Mouse (Mus musculus): ENCODE measurements around the gene Mapkbp1. TPM values are rescaled to one million over a fixed set of nuclear protein-coding genes. Genes with fewer than 3 reads are reported as not detected.

Mapkbp1 gene
- polyA plus RNA-seq, 1 experiment from 2014 or later: 2.6 TPM

GRCm38 (mm10) chr2:120001956-120002355, 29.5 kb downstream of the Mapkbp1 start:
- 69% methylated on average over 4 of the region's 4 CpGs for WGBS
- TF ChIP-seq CTCF (IDR thresholded peaks at IDR 0.05) (no peak), EP300 (IDR thresholded peaks at IDR 0.05) (no peak)
- H3K9ac ChIP-seq (replicated peaks; ENCODE audit: low read depth): no peak overlapping the region
- DNase-seq (ENCODE audit: low spot score) (no peak), ATAC-seq (no peak)
- no peaks in the 10 kb centered on the region for H3K27me3 ChIP-seq (replicated peaks; ENCODE audit: insufficient read depth, low read length)
- H3K4me1 ChIP-seq (ENCODE audit: insufficient read depth, low read depth, low read length): no peaks in the 10 kb centered on the region; the same call in 1 of the 2 replicates
- no peak overlapping the region for H3K4me2 ChIP-seq (replicated peaks; ENCODE audit: low read depth, low read length)
- H3K27ac ChIP-seq (ENCODE audit: low read length): peak overlapping the region; percentile 85
- H3K4me3 ChIP-seq (ENCODE audit: low read depth, low read length): no peak overlapping the region
- H3K36me3 ChIP-seq (ENCODE audit: insufficient read depth, low read length): no peaks in the 10 kb centered on the region; the same call in 1 of the 2 replicates
- H3K9me3 ChIP-seq (ENCODE audit: low read length): no peaks in the 10 kb centered on the region

- DNase-seq (ENCODE audit: low spot score) (no peak), ATAC-seq (no peak)
- Histone ChIP-seq H3K27me3 (replicated peaks; ENCODE audit: insufficient read depth, low read length) (no peaks in the 10 kb centered on the region), H3K36me3 (ENCODE audit: insufficient read depth, low read length) (no peaks in the 10 kb centered on the region; the same call in 1 of the 2 replicates), H3K9ac (replicated peaks; ENCODE audit: low read depth) (no peak overlapping the region), H3K27ac (ENCODE audit: low read length) (no peak overlapping the region), H3K4me3 (ENCODE audit: low read depth, low read length) (no peak overlapping the region), H3K4me2 (replicated peaks; ENCODE audit: low read depth, low read length) (no peak overlapping the region), H3K9me3 (ENCODE audit: low read length) (no peaks in the 10 kb centered on the region), H3K4me1 (ENCODE audit: insufficient read depth, low read depth, low read length) (no peaks in the 10 kb centered on the region; the same call in 1 of the 2 replicates)
- WGBS: 78% methylated on average over 2 of the region's 2 CpGs
- TF ChIP-seq EP300 (IDR thresholded peaks at IDR 0.05) (no peak), CTCF (IDR thresholded peaks at IDR 0.05) (no peak)
These were observed 31.5 kb downstream of the Mapkbp1 start for GRCm38 (mm10) chr2:120003970-120004369.

- H3K27ac ChIP-seq (ENCODE audit: low read length): no peak overlapping the region
- H3K4me2 ChIP-seq (replicated peaks; ENCODE audit: low read depth, low read length): no peak overlapping the region
- H3K27me3 ChIP-seq (replicated peaks; ENCODE audit: insufficient read depth, low read length): no peaks in the 10 kb centered on the region
- H3K4me3 ChIP-seq (ENCODE audit: low read depth, low read length): no peak overlapping the region
- 92% methylated on average over 7 of the region's 7 CpGs for WGBS
- ATAC-seq (no peak), DNase-seq (ENCODE audit: low spot score) (no peak)
- TF ChIP-seq CTCF (IDR thresholded peaks at IDR 0.05) (no peak), EP300 (IDR thresholded peaks at IDR 0.05) (no peak)
- H3K36me3 ChIP-seq (ENCODE audit: insufficient read depth, low read length): no peaks in the 10 kb centered on the region; the same call in 1 of the 2 replicates
- H3K9me3 ChIP-seq (ENCODE audit: low read length): no peaks in the 10 kb centered on the region
- H3K4me1 ChIP-seq (ENCODE audit: insufficient read depth, low read depth, low read length): no peaks in the 10 kb centered on the region; the same call in 1 of the 2 replicates
- H3K9ac ChIP-seq (replicated peaks; ENCODE audit: low read depth): no peak overlapping the region
These were observed 34.2 kb downstream of the Mapkbp1 start for GRCm38 (mm10) chr2:120006696-120007095.

- DNase-seq (ENCODE audit: low spot score): peak; percentile 31
- no peak overlapping the region for H3K4me2 ChIP-seq (replicated peaks; ENCODE audit: low read depth, low read length)
- no peak overlapping the region for H3K4me3 ChIP-seq (ENCODE audit: low read depth, low read length)
- H3K4me1 ChIP-seq (ENCODE audit: insufficient read depth, low read depth, low read length): no peaks in the 10 kb centered on the region
- TF ChIP-seq CTCF (IDR thresholded peaks at IDR 0.05): no peak
- TF ChIP-seq EP300 (IDR thresholded peaks at IDR 0.05): no peak
- peak overlapping the region; percentile 62 for H3K27ac ChIP-seq (ENCODE audit: low read length)
- H3K27me3 ChIP-seq (replicated peaks; ENCODE audit: insufficient read depth, low read length): no peaks in the 10 kb centered on the region
- peak; percentile 36; the same call in 1 of the 2 replicates for ATAC-seq
- no peak overlapping the region for H3K9ac ChIP-seq (replicated peaks; ENCODE audit: low read depth)
- no peaks in the 10 kb centered on the region for H3K9me3 ChIP-seq (ENCODE audit: low read length)
- WGBS: 58% methylated on average over 4 of the region's 4 CpGs
- H3K36me3 ChIP-seq (ENCODE audit: insufficient read depth, low read length): no peaks in the 10 kb centered on the region; the same call in 1 of the 2 replicates
These were observed 35.2 kb downstream of the Mapkbp1 start for GRCm38 (mm10) chr2:120007680-120008210.

- Histone ChIP-seq H3K36me3 (ENCODE audit: insufficient read depth, low read length) (no peaks in the 10 kb centered on the region; the same call in 1 of the 2 replicates), H3K27me3 (replicated peaks; ENCODE audit: insufficient read depth, low read length) (no peaks in the 10 kb centered on the region), H3K4me2 (replicated peaks; ENCODE audit: low read depth, low read length) (no peak overlapping the region), H3K9me3 (ENCODE audit: low read length) (no peaks in the 10 kb centered on the region), H3K4me1 (ENCODE audit: insufficient read depth, low read depth, low read length) (no peaks in the 10 kb centered on the region), H3K9ac (replicated peaks; ENCODE audit: low read depth) (no peak overlapping the region), H3K4me3 (ENCODE audit: low read depth, low read length) (no peak overlapping the region), H3K27ac (ENCODE audit: low read length) (no peak overlapping the region)
- ATAC-seq (peak; percentile 61), DNase-seq (ENCODE audit: low spot score) (peak; percentile 63)
- TF ChIP-seq EP300 (IDR thresholded peaks at IDR 0.05) (no peak), CTCF (IDR thresholded peaks at IDR 0.05) (no peak)
- WGBS: 39% methylated on average over 4 of the region's 4 CpGs
These were observed 36.2 kb downstream of the Mapkbp1 start for GRCm38 (mm10) chr2:120008672-120009071.

GRCm38 (mm10) chr2:120011462-120012200, 39.1 kb downstream of the Mapkbp1 start:
- H3K27ac ChIP-seq (ENCODE audit: low read length): no peak overlapping the region
- H3K27me3 ChIP-seq (replicated peaks; ENCODE audit: insufficient read depth, low read length): no peaks in the 10 kb centered on the region
- peaks cover 16% of the 10 kb centered on the region; the same call in 1 of the 2 replicates for H3K36me3 ChIP-seq (ENCODE audit: insufficient read depth, low read length)
- no peaks in the 10 kb centered on the region for H3K9me3 ChIP-seq (ENCODE audit: low read length)
- H3K9ac ChIP-seq (replicated peaks; ENCODE audit: low read depth): no peak overlapping the region
- no peak overlapping the region for H3K4me3 ChIP-seq (ENCODE audit: low read depth, low read length)
- no peak for TF ChIP-seq EP300 (IDR thresholded peaks at IDR 0.05)
- peak; percentile 90 for TF ChIP-seq CTCF (IDR thresholded peaks at IDR 0.05)
- peak; percentile 83 for DNase-seq (ENCODE audit: low spot score)
- ATAC-seq: peak; percentile 44; the same call in 1 of the 2 replicates
- H3K4me1 ChIP-seq (ENCODE audit: insufficient read depth, low read depth, low read length): no peaks in the 10 kb centered on the region
- 74% methylated on average over 8 of the region's 8 CpGs for WGBS
- no peak overlapping the region for H3K4me2 ChIP-seq (replicated peaks; ENCODE audit: low read depth, low read length)

All from lung, postnatal 0 days (tissue).